Mouse (Mus musculus): ENCODE results near the gene Cd82. TPM values are rescaled to one million over a fixed set of nuclear protein-coding genes. Genes with fewer than 3 reads are reported as not detected.

Cd82 gene
- polyA plus RNA-seq, 1 experiment, result 433 TPM

GRCm38 (mm10) chr2:93434896-93435295 is 28.0 kb downstream of the Cd82 start:
- Histone ChIP-seq H3K4me3 (ENCODE audit: low read depth, low read length) (no peak overlapping the region), H3K27me3 (ENCODE audit: control insufficient read depth, insufficient read depth, low read length) (no peaks in the 10 kb centered on the region), H3K36me3 (ENCODE audit: control insufficient read depth, insufficient read depth, low read length) (peaks cover 51% of the 10 kb centered on the region), H3K27ac (ENCODE audit: insufficient read depth, low read depth, low read length) (no peak overlapping the region), H3K4me1 (ENCODE audit: control insufficient read depth, insufficient read depth, insufficient read length, low read length) (peaks cover 49% of the 10 kb centered on the region)
- WGBS, result 91% methylated on average over 3 of the region's 3 CpGs
- TF ChIP-seq POLR2A (IDR thresholded peaks at IDR 0.05; ENCODE audit: low read depth, low read length), result no peak
- no peak for TF ChIP-seq CTCF (IDR thresholded peaks at IDR 0.05; ENCODE audit: extremely low read depth, insufficient read length, insufficient replicate concordance, low read depth, low read length)

GRCm38 (mm10) chr2:93433543-93433942 is 29.4 kb downstream of the Cd82 start:
- Histone ChIP-seq H3K4me1 (ENCODE audit: control insufficient read depth, insufficient read depth, insufficient read length, low read length) (peaks cover 44% of the 10 kb centered on the region), H3K4me3 (ENCODE audit: low read depth, low read length) (no peak overlapping the region), H3K27me3 (ENCODE audit: control insufficient read depth, insufficient read depth, low read length) (no peaks in the 10 kb centered on the region), H3K36me3 (ENCODE audit: control insufficient read depth, insufficient read depth, low read length) (peaks cover 61% of the 10 kb centered on the region), H3K27ac (ENCODE audit: insufficient read depth, low read depth, low read length) (peak overlapping the region; percentile 98)
- TF ChIP-seq POLR2A (IDR thresholded peaks at IDR 0.05; ENCODE audit: low read depth, low read length), result no peak
- no peak for TF ChIP-seq CTCF (IDR thresholded peaks at IDR 0.05; ENCODE audit: extremely low read depth, insufficient read length, insufficient replicate concordance, low read depth, low read length)
- 88% methylated on average over 5 of the region's 5 CpGs for WGBS

GRCm38 (mm10) chr2:93432600-93433389 is 30.1 kb downstream of the Cd82 start:
- H3K27ac ChIP-seq (ENCODE audit: insufficient read depth, low read depth, low read length), result peak overlapping the region; percentile 98
- TF ChIP-seq POLR2A (IDR thresholded peaks at IDR 0.05; ENCODE audit: low read depth, low read length) (peak; percentile 29; the same call in 1 of the 2 replicates), CTCF (IDR thresholded peaks at IDR 0.05; ENCODE audit: extremely low read depth, insufficient read length, insufficient replicate concordance, low read depth, low read length) (peak; percentile 30; the same call in 1 of the 2 replicates)
- no peak overlapping the region for H3K4me3 ChIP-seq (ENCODE audit: low read depth, low read length)
- H3K36me3 ChIP-seq (ENCODE audit: control insufficient read depth, insufficient read depth, low read length), result peaks cover 59% of the 10 kb centered on the region
- WGBS, result 27% methylated on average over 6 of the region's 6 CpGs
- peaks cover 41% of the 10 kb centered on the region for H3K4me1 ChIP-seq (ENCODE audit: control insufficient read depth, insufficient read depth, insufficient read length, low read length)
- H3K27me3 ChIP-seq (ENCODE audit: control insufficient read depth, insufficient read depth, low read length), result no peaks in the 10 kb centered on the region

GRCm38 (mm10) chr2:93431575-93432325 is 31.2 kb downstream of the Cd82 start:
- Histone ChIP-seq H3K27me3 (ENCODE audit: control insufficient read depth, insufficient read depth, low read length) (no peaks in the 10 kb centered on the region), H3K27ac (ENCODE audit: insufficient read depth, low read depth, low read length) (peak overlapping the region; percentile 93), H3K4me1 (ENCODE audit: control insufficient read depth, insufficient read depth, insufficient read length, low read length) (peaks cover 41% of the 10 kb centered on the region), H3K36me3 (ENCODE audit: control insufficient read depth, insufficient read depth, low read length) (peaks cover 63% of the 10 kb centered on the region), H3K4me3 (ENCODE audit: low read depth, low read length) (no peak overlapping the region)
- 26% methylated on average over 5 of the region's 5 CpGs for WGBS
- no peak for TF ChIP-seq CTCF (IDR thresholded peaks at IDR 0.05; ENCODE audit: extremely low read depth, insufficient read length, insufficient replicate concordance, low read depth, low read length)
- no peak for TF ChIP-seq POLR2A (IDR thresholded peaks at IDR 0.05; ENCODE audit: low read depth, low read length)

GRCm38 (mm10) chr2:93430993-93431392 is 31.9 kb downstream of the Cd82 start:
- Histone ChIP-seq H3K27me3 (ENCODE audit: control insufficient read depth, insufficient read depth, low read length) (no peaks in the 10 kb centered on the region), H3K27ac (ENCODE audit: insufficient read depth, low read depth, low read length) (peak overlapping the region; percentile 93), H3K4me1 (ENCODE audit: control insufficient read depth, insufficient read depth, insufficient read length, low read length) (peaks cover 37% of the 10 kb centered on the region), H3K4me3 (ENCODE audit: low read depth, low read length) (no peak overlapping the region), H3K36me3 (ENCODE audit: control insufficient read depth, insufficient read depth, low read length) (peaks cover 66% of the 10 kb centered on the region)
- TF ChIP-seq POLR2A (IDR thresholded peaks at IDR 0.05; ENCODE audit: low read depth, low read length), result no peak
- TF ChIP-seq CTCF (IDR thresholded peaks at IDR 0.05; ENCODE audit: extremely low read depth, insufficient read length, insufficient replicate concordance, low read depth, low read length), result no peak
- WGBS, result 74% methylated on average over 5 of the region's 5 CpGs

GRCm38 (mm10) chr2:93428004-93428531 is 34.9 kb downstream of the Cd82 start:
- Histone ChIP-seq H3K4me3 (ENCODE audit: low read depth, low read length) (no peak overlapping the region), H3K4me1 (ENCODE audit: control insufficient read depth, insufficient read depth, insufficient read length, low read length) (peaks cover 22% of the 10 kb centered on the region), H3K27me3 (ENCODE audit: control insufficient read depth, insufficient read depth, low read length) (no peaks in the 10 kb centered on the region), H3K27ac (ENCODE audit: insufficient read depth, low read depth, low read length) (no peak overlapping the region), H3K36me3 (ENCODE audit: control insufficient read depth, insufficient read depth, low read length) (peaks cover 60% of the 10 kb centered on the region)
- 71% methylated on average over 11 of the region's 11 CpGs for WGBS
- TF ChIP-seq CTCF (IDR thresholded peaks at IDR 0.05; ENCODE audit: extremely low read depth, insufficient read length, insufficient replicate concordance, low read depth, low read length) (no peak), POLR2A (IDR thresholded peaks at IDR 0.05; ENCODE audit: low read depth, low read length) (no peak)
